Mouse (Mus musculus) kidney, embryonic 14.5 days (tissue): Measurements from ENCODE around the gene Aplp1. TPM values are rescaled to one million over a fixed set of nuclear protein-coding genes. Genes with fewer than 3 reads are reported as not detected.
A peak's percentile ranks its signal among the peaks of the same experiment; 100 is the strongest.
"Not testable (repeated sequence)": the region's sequence is repeated elsewhere in the genome, so short reads cannot be mapped to it uniquely, and the experiment has no call there.

Experiments
- ATAC-seq: fragments of 200-750 bp; cut with Nextera tagmentation; 2 replicates; pipeline ENCODE4 v1.8.0; 2017; ENCODE audit warnings: moderate number of reproducible peaks, mild to moderate bottlenecking, moderate TSS enrichment, moderate library complexity; ENCODE audit not compliant: low FRiP score, low TSS enrichment
- H3K27ac ChIP-seq: fragments of 300-500 bp; sonication (generic); 2 replicates; pipeline ENCODE4 v1.5.1; 2014; ENCODE audit warnings: low read depth, mild to moderate bottlenecking, low read length, moderate library complexity, mixed read lengths
- H3K27me3 ChIP-seq: fragments of 300-500 bp; sonication (generic); 2 replicates; pipeline ENCODE4 v1.6.1; 2014; ENCODE audit warnings: mild to moderate bottlenecking, low read length; ENCODE audit not compliant: control insufficient read depth, insufficient read depth
- H3K36me3 ChIP-seq: fragments of 300-500 bp; sonication (generic); 2 replicates; pipeline ENCODE4 v1.6.1; 2014; ENCODE audit warnings: low read length, mixed read lengths; ENCODE audit not compliant: control insufficient read depth, insufficient read depth
- H3K4me1 ChIP-seq: fragments of 300-500 bp; sonication (generic); 2 replicates; pipeline ENCODE4 v1.6.1; 2014; ENCODE audit warnings: low read length, mixed read lengths; ENCODE audit not compliant: control insufficient read depth, insufficient read depth
- H3K4me2 ChIP-seq: fragments of 300-500 bp; sonication (generic); replicated peaks from 2 replicates; pipeline ENCODE4 v1.6.1; 2014; ENCODE audit warnings: low read depth, mild to moderate bottlenecking, low read length
- H3K4me3 ChIP-seq: fragments of 300-500 bp; sonication (generic); 2 replicates; pipeline ENCODE4 v1.5.1; 2014; ENCODE audit warnings: mild to moderate bottlenecking, low read length
- H3K9ac ChIP-seq: fragments of 300-500 bp; sonication (generic); 2 replicates; pipeline ENCODE4 v1.6.1; 2014; ENCODE audit warnings: low read depth, mild to moderate bottlenecking, low read length, moderate library complexity
- H3K9me3 ChIP-seq: fragments of 300-500 bp; sonication (generic); 2 replicates; pipeline ENCODE4 v1.6.1; 2016; ENCODE audit warnings: low read length; ENCODE audit not compliant: control insufficient read depth
- WGBS: fragments of 180-500 bp; shearing (Covaris S2); extraction: QIAGEN DNeasy Blood & Tissue Kit; methylation state at CpG from one replicate; pipeline ENCODE4 v1.1.7; 2014; 5-methylcytosine and 5-hydroxymethylcytosine counted together
- polyA plus RNA-seq: library from polyadenylated mRNA; unstranded; fragments of >200 nt; fragmentation: Nextera tagmentation; extraction: Ambion mirVana; gene quantifications from 2 replicates; pipeline ENCODE4 v1.2.1, GENCODE M21; 2014

The Aplp1 gene
- polyA plus RNA-seq = 16.7 and 19.0 TPM in 2 replicates

- peak; percentile 83 for ATAC-seq
- Histone ChIP-seq H3K4me1 (peaks cover 10% of the 10 kb centered on the region; the same call in 1 of the 2 replicates), H3K9ac (peak within 1 kb of the TSS; percentile 64), H3K9me3 (0 out of 2 replicates have a peak, but pooled peaks cover 4% of the 10 kb centered on the region), H3K27ac (no peak within 1 kb of the TSS), H3K4me3 (peak within 1 kb of the TSS; percentile 66), H3K27me3 (peaks cover 10% of the 10 kb centered on the region; the same call in 1 of the 2 replicates), H3K36me3 (no peaks in the 10 kb centered on the region), H3K4me2 (peak within 1 kb of the TSS; percentile 94)
- under 1% methylated on average over 64 of the region's 72 CpGs for WGBS
Measured at GRCm38 (mm10) chr7:30444971-30445751, at the start of gene Aplp1. Gene Aplp1, minus strand, starts transcription at chr7:30445535.

GRCm38 (mm10) chr7:30493401-30493931 is 48.1 kb upstream of the Aplp1 start, which contains the start of gene Prodh2:
Gene Prodh2, plus strand, starts transcription at chr7:30493622.
- peak; percentile 37 for ATAC-seq
- Histone ChIP-seq H3K36me3 (no peaks in the 10 kb centered on the region), H3K4me3 (no peak within 1 kb of the TSS), H3K27me3 (no peaks in the 10 kb centered on the region), H3K9ac (no peak within 1 kb of the TSS), H3K4me2 (no peak within 1 kb of the TSS), H3K27ac (no peak within 1 kb of the TSS), H3K9me3 (no peaks in the 10 kb centered on the region), H3K4me1 (peaks cover 6% of the 10 kb centered on the region; the same call in 1 of the 2 replicates)
- WGBS = 55% methylated on average over 11 of the region's 11 CpGs

DNA sequence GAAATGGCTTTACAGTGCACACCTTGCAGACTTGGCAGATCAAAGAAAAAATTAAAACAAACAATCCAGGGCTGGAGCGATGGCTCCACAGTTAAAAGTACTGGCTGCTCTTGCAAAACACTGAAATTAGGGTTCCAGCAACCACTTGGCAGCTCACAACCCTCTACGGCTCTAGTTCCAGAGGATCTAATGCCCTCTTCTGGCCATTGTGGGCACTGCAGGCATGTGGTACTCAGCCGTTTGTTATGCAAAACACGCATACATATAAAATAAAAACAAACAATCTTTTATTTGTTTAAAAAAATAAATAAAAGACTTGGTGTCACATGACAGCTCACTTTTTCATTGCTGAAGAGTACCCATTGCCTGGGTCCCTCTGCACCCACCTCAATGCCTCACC is 47.4 kb upstream of the Aplp1 start:
- Histone ChIP-seq H3K27me3 (no peaks in the 10 kb centered on the region), H3K4me3 (no peak overlapping the region), H3K27ac (no peak overlapping the region), H3K9me3 (no peaks in the 10 kb centered on the region), H3K36me3 (no peaks in the 10 kb centered on the region), H3K9ac (no peak overlapping the region), H3K4me1 (peaks cover 6% of the 10 kb centered on the region; the same call in 1 of the 2 replicates), H3K4me2 (no peak overlapping the region)
- 22% methylated on average over 4 of the region's 4 CpGs for WGBS
- no peak for ATAC-seq

DNA sequence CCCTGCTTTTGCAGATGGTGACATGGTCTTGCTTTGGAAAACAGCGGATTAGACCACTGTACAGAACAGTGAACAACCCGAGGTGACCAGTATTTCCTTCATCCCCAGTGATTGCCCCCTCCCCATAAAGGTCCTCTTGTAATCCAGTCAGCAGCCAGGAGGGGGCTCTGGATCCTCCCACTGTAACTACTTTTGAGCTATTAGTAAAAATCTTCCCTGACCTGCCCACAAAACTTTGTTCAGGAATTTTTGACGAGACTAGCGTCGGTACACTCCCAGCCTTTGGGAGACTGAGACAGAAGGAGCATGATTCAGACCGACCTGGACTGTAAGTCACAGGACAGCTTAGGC is 45.6 kb upstream of the Aplp1 start:
- Histone ChIP-seq H3K4me2 (no peak overlapping the region), H3K9ac (no peak overlapping the region), H3K27ac (no peak overlapping the region), H3K27me3 (no peaks in the 10 kb centered on the region), H3K9me3 (no peaks in the 10 kb centered on the region), H3K4me1 (peaks cover 6% of the 10 kb centered on the region; the same call in 1 of the 2 replicates), H3K36me3 (no peaks in the 10 kb centered on the region), H3K4me3 (no peak overlapping the region)
- ATAC-seq = no peak
- WGBS = 22% methylated on average over 6 of the region's 6 CpGs

DNA sequence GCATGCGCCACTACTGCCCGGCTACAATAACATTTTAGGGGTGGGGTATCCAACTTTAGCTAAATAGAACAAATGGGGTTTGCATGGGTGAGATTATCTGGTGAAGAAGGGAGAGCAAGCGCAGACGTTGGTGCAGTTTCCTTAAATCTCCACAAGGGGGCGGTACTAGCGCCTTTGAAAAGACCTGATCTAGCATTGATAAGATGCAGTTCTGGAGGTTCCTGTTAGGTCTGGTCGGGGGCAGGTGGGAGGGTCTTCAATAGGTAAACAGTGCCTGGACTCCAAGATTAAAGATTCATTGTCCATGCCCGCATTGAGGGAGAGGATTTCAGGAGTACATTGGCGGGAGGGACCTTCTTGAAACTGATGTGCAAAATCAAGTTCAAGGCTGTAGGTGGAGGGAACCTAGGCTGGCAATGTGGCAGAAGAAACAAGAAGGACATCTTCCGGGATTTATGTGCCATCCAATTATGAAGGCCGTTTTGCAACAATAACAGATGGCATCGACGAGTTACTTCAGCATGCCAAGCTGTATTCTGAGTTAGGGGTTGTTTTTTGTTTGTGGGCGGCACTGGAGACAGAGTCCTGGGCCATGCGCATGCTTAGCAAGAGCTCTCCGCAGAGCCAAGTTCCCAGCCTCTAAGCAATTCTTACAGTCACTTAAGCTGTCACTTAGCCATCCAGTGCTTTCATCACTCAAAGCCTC is 45.1 kb upstream of the Aplp1 start:
- H3K36me3 ChIP-seq = no peaks in the 10 kb centered on the region
- H3K4me2 ChIP-seq = no peak overlapping the region
- no peak overlapping the region for H3K27ac ChIP-seq
- H3K9ac ChIP-seq = no peak overlapping the region
- peaks cover 6% of the 10 kb centered on the region; the same call in 1 of the 2 replicates for H3K4me1 ChIP-seq
- H3K4me3 ChIP-seq = no peak overlapping the region
- H3K9me3 ChIP-seq = no peaks in the 10 kb centered on the region
- ATAC-seq = no peak
- WGBS = 35% methylated on average over 16 of the region's 16 CpGs
- no peaks in the 10 kb centered on the region for H3K27me3 ChIP-seq

DNA sequence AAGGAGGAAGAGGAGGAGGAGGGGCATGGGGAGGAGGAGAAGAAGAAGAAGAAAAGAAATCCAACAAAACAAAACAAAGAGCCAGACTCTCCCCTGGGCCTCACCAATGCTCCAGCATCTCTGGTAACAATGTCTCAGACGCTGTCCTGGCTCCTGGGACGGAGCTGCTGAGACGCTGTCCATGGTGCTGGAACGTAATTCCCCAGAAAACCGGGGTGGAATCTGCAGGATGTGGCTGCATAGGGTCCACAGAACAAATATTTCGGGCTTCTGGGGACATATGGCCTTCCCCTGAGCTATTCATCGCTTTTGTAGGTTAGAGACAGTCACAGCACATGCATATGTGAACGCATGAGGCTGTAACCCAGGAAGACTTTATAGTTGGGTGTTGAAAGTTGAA is 38.9 kb upstream of the Aplp1 start:
- ATAC-seq = no peak
- Histone ChIP-seq H3K9me3 (no peaks in the 10 kb centered on the region), H3K27ac (no peak overlapping the region), H3K4me1 (no peaks in the 10 kb centered on the region), H3K36me3 (no peaks in the 10 kb centered on the region), H3K4me3 (no peak overlapping the region), H3K4me2 (no peak overlapping the region), H3K27me3 (0 out of 2 replicates have a peak, but pooled peaks cover 11% of the 10 kb centered on the region), H3K9ac (no peak overlapping the region)
- 17% methylated on average over 8 of the region's 8 CpGs for WGBS

GRCm38 (mm10) chr7:30477415-30478381 is 32.4 kb upstream of the Aplp1 start:
- Histone ChIP-seq H3K27me3 (0 out of 2 replicates have a peak, but pooled peaks cover 7% of the 10 kb centered on the region), H3K9me3 (no peaks in the 10 kb centered on the region), H3K4me2 (peak overlapping the region; percentile 48), H3K36me3 (no peaks in the 10 kb centered on the region), H3K27ac (peak overlapping the region; percentile 2; the same call in 1 of the 2 replicates), H3K4me1 (peaks cover 3% of the 10 kb centered on the region; the same call in 1 of the 2 replicates), H3K4me3 (peak overlapping the region; percentile 25), H3K9ac (peak overlapping the region; percentile 23; the same call in 1 of the 2 replicates)
- WGBS = 3% methylated on average over 32 of the region's 32 CpGs
- ATAC-seq = peak; percentile 79; the same call in 1 of the 2 replicates

- H3K27me3 ChIP-seq, H3K4me2 ChIP-seq, H3K27ac ChIP-seq, H3K36me3 ChIP-seq, H3K4me1 ChIP-seq, H3K9ac ChIP-seq, ATAC-seq, H3K4me3 ChIP-seq, H3K9me3 ChIP-seq: not testable (repeated sequence)
- WGBS = 93% methylated on average over 6 of the region's 7 CpGs
Measured at GRCm38 (mm10) chr7:30476136-30476535, 30.8 kb upstream of the Aplp1 start.
